Mouse (Mus musculus) E14TG2a.4 (cell line): ENCODE results near the gene Uspl1.

Experiments used
- CTCF ChIP-seq: conservative IDR thresholded peaks from 2 replicates; pipeline ENCODE4 v1.5.1; 2014; ENCODE audit warnings: low read length
- NANOG ChIP-seq: IDR thresholded peaks from 2 replicates; pipeline ENCODE4 v1.6.1; 2014; ENCODE audit warnings: borderline replicate concordance, low read length, mixed read lengths

DNA sequence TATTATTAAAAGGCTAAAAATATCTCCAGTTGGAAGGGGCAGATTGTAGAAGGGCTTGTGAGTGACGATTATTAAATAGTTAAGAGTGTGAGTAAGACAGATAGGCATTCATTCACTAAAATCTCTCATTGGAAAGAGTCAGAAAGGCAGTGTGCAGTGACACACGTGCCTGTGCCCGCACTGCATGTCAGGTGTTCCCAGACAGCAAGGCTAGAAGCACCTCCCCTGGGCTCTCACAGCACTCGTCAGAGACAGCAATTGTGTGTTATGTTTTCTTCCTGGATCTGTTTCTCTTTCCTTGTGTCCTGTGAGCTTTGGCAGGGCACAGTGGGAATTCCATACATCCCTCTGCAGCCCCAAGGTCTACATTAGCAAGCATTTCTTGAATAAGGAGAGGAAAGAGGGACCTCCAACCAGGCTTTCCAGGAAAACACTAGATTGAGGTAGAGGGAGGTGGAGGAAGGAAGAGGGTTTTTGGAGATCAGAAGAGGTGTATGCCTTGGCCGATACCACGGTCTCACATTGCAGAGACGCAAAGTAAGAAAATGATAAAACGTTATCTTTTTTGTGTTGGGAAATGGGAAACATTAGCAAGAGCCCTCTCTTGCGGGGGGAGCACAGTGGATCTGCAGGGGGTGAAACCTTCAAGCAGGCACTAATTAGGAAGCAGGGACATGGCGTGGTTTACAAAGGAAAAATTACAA lies 49.2 kb upstream of the Uspl1 start:
- TF ChIP-seq NANOG = no peak
- TF ChIP-seq CTCF = no peak
